Mouse (Mus musculus): ENCODE results near the gene Btbd35f15. TPM values are rescaled to one million over a fixed set of nuclear protein-coding genes. Genes with fewer than 3 reads are reported as not detected.
"Not testable (repeated sequence)": the region's sequence is repeated elsewhere in the genome, so short reads cannot be mapped to it uniquely, and the experiment has no call there.

The Btbd35f15 gene
- polyA plus RNA-seq (2012; rRNA removed), result not detected in 2 replicates

DNA sequence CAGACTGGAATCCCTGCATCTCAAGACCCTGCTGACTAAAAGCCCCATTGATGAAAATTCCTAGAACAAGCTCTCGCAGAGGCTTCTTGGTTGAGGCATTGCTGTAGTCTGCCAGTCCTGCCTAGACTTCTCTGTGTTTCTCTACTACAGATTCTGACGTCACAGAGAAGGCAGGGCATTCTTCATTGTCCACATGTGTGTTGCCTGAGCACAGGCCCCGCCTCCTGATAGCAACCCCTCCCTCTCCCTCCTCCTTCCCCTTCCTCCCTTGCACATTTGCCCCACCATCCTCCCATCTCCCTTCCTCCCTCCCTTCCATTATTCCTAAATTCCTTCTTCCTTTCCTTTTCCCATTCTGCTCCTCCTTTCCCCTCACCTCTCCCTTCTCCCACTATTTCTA lies at the start of gene Btbd35f15:
Gene Btbd35f15 (minus strand): TSS at position 101 of the 400 bp plus-strand sequence.
- H3K27ac ChIP-seq (ENCODE audit: control insufficient read depth, insufficient read depth, low read length); H3K27me3 ChIP-seq (ENCODE audit: control insufficient read depth, insufficient read depth, low read length); H3K36me3 ChIP-seq (ENCODE audit: control insufficient read depth, insufficient read depth, low read length); H3K4me3 ChIP-seq (ENCODE audit: control insufficient read depth, insufficient read depth, low read length); DNase-seq; H3K4me1 ChIP-seq (replicated peaks; ENCODE audit: control insufficient read depth, insufficient read depth, low read length): not testable (repeated sequence)
- no CpG with 5 or more reads among the region's 3 CpGs for WGBS

Other genes starting within 250 kb of the Btbd35f15 start
- gene Btbd35f13, start 79.9 kb upstream of the Btbd35f15 start, polyA plus RNA-seq (2012; rRNA removed), result not detected in 2 replicates
- not detected in 2 replicates for gene Btbd35f14, start 125.0 kb upstream of the Btbd35f15 start, polyA plus RNA-seq (2012; rRNA removed)